Mouse (Mus musculus) gastrocnemius, postnatal 10 days (tissue): ENCODE measurements around the gene Syne1. TPM values are rescaled to one million over a fixed set of nuclear protein-coding genes. Genes with fewer than 3 reads are reported as not detected.

Experiments
- DNase-seq: peaks from one replicate; pipeline ENCODE4 v3.0.0; 2021; ENCODE audit warnings: mixed read lengths
- total RNA-seq, 2 experiments: library from RNA; stranded (reverse); gene quantifications; 2 replicates each; pipeline ENCODE4 v1.2.3; 2021

Gene Syne1
- total RNA-seq, 2 experiments from 2014 or later: 64.3 to 82.0 TPM

DNA sequence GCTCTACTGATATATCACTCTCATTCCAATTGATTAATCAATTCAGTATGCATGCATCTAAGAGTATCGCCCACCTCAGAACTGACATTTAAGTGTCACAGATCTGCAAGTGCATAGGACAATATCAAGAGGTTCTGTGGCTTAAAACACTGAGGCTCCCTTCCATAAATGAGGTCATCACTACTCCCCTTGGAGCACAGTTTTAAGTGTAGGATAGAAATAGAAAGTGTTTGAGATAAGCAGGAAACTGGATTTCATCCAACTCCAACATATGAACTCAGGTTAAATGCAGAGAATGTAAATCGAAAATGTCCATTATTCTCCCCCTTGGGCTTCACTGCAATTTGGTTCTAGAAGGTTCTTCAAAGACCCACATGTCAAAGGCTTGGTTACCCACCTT, 492.4 kb downstream of the Syne1 start:
- no peak for DNase-seq

DNA sequence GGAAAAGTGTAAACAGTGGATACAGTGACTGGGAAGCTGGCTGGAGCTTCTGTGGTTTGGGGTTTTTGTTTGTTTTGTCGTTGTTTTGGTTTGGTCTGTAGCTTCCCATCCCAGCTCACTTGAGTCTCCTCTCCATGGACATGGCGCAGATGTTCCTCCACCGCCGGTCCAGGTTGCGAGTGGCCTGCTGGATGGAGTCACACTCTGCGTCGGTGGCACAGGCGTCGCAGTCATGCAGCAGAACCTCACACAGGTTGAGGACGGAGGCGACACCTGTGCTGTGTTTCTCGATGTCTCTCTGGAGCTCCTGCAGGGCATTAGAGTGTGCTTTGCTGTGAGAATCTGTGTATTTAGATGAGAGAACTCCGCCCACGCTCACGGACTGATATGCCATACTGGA, 493.6 kb downstream of the Syne1 start:
- no peak for DNase-seq

DNA sequence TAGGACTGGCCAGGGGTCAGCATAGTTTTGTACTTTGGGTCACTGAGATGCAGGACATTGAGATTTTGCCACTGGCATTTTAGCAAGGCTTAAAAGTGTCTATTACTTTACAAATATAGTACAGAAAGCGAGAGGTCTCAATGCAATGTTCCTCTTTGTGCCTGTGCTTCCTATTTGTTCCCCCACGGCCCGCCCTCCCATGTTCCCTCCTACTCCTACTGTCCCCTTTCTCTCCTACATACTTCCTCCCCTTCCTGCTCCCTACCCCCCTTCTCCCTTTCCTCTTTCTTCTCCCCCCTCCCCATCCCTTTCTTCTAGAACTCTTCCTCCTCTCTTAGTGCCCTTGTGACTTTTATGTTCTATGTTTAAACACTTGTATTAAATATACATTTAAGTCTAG, 494.3 kb downstream of the Syne1 start:
- DNase-seq: no peak

DNA sequence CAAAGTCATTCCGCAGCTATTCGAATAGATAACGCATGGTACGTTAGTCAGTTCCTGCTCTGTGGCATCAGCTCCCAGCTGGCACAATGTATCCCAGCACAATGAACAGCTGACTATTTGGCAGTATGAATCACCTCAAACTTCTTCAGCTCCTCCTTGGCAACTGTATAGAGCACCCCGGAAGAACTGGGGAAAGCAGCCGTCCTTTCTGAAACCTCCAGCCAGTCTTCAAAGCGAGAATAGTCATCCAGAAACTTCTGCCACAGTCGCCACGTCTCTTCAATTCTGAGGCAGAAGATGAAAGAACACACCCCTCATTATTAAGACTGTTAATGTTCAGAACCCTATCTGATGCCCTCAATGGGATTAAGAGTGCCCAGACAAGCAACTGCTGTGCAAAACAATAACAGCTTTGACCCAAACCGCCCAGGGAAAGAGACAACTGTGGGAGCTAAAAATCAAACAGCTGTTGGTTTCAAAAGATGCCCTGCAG, 495.0 kb downstream of the Syne1 start:
- no peak for DNase-seq

DNA sequence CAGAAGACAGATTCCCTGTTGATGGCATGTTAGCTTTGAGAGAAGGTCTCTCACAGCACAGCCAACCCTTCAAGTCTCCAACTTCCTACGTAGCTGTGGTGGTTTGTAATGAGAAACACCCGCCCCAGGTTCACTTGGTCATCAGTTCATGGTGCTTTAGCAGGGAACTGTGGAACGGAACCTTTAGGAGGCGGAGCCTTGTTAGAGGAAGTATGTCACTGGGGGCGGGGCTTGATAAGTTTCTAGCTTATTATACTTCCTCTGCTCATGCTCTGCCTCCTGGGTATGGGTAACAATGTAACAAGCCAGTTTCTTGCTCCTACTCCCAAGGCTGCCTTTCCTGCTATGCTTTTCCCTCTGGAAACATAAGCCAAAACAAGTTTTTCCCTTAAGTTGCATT, 505.6 kb downstream of the Syne1 start:
- DNase-seq: no peak

DNA sequence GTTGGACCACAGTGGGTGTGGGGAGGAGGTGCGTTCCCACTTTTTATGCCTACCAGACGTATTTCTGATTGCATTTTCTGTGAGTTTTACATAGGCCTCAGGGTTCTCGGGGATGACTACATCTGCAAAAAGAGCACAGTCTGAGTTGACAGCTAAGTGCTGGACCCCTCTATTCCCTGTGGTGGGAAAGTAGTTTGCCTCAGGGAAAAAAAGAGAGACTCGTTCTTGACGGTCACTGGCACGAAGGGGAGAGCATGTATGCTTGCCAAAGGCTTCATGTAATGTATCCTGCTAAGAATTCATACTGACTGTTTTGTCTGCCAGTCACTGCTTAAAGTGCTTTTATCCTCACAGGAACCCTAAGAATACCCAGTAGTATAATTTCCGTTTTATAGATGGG, 506.1 kb downstream of the Syne1 start:
- no peak for DNase-seq

DNA sequence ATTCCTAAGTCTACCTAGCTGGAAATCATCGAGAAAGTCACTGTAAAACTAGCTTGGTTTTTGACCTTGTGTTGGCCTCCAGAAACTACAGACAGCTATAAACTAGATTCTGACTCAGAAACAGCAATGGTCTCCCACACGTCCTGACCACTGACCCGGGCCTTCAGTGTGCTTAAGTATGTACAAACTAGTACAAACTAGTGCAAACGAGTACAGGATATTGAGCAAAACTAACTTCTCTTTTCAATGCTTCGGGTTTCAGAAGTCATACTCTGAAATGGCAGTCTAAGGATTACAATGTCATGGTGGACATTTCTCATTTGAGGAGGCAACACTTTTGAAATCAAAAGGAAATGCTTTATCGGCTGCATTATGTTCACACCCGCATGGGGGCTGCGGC, 506.8 kb downstream of the Syne1 start:
- no peak for DNase-seq

DNA sequence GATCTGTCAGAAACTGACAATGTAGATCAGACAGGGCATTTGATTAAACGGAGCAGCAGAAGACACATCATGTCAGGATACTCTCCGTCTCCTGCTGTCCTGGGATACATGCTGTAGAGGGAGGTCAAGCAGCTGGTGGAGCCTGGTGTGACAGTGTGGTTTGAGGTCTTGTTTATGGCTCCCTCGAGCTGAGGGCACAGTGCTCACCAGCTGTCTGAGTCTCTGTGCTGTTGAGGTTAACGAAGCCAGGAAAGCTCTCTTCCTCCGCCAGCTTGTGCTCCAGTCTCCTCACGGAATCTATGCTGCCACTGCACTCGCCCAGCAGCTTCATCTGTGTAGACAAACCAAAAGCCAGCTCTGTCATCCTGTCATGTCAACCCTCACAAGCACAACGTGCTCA, 510.0 kb downstream of the Syne1 start:
- no peak for DNase-seq

DNA sequence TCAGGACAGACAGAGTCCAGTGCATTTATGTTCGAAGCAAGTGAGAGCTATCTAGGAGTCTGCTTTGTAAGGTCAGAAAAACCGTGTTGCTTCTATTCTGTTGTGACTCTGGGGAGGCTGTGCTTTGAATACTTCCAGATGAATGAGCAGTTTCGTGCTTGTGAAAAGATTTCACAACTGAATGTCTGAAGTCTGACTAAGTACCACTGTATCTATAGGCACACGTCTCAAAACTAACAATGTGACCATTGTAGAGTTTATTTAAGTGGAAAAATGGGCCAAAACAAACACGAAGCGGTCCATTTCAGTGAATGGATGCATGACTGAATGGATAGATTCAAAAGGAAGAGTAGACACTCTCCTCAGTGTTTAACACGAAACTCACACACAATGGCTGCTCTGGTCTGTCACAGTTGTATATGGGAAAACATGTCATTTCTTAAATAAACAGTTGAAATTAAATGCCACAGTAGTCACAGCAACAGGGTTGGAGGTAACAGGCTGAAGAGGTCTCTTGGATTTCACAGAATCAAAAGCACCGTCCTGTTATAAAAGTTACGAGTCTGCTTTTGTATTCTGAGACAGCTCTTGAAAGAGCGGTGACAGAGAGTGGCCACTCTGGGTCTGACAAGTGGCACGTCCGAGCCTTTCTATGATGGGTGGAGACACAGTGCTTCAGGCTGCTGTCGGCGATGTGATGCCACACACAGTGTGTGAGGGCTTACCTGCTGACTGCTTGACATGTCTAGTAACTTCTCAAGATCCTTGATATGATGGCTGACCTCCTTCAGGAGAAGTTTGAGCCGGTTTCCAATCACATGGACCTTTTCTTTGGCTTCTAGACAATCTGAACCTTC, 518.9 kb downstream of the Syne1 start:
- DNase-seq: no peak

DNA sequence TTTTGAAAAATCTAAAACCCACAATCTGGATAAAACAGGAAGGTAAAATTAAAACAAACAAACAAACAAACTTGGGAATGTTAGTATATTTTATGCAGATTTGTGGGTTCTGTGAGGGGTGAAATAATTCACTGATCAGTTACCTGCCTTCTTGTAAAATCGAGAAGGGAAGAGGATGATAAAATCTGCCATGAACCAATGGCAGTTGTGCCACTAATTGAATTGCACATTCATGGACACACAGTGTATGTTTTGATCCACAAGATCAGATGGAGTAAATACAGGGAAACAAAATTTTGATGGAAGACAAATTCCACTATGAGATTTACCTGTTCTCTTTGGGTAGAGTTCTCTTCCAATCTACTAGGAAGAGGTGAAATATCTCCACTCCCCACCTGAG, 521.4 kb downstream of the Syne1 start:
- no peak for DNase-seq

DNA sequence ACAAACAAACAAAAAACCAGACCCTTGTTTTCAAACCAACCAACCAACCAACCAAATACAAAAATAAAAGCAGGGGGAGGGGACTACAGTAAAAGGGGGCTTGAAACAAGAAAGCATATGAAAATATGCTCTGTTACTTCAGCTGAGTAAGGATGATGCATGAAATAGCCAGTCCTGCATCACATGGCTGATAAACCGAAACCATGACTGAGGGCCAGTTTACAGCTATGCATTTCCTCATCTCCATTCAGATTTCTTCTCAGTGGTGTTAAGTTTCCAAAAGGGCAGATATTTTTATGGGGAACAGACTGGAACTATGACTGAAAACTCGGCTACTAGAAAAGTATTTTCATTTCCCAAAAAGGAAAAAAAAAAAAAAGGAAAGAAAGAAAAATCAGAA, 522.1 kb downstream of the Syne1 start:
- DNase-seq: no peak

DNA sequence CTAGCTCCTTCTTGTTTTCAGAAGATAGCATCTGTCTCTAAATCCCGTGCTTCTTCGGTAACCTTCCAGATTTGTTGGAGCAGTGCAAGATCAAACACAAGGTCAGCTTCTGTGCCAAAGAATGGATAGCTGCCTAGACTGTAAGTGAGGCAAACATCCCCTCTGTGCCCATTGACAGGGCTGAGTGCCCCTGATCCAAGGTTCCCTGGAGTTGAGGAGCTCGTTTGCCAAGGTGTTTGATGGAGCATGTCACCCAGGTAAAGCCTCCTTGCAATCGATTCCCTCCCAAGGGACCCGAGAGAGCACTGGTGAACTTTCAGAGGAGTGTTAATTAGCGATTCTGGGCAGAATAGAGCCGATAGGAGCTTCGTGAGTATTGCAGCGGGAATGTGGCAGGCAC, 523.0 kb downstream of the Syne1 start:
- no peak for DNase-seq

DNA sequence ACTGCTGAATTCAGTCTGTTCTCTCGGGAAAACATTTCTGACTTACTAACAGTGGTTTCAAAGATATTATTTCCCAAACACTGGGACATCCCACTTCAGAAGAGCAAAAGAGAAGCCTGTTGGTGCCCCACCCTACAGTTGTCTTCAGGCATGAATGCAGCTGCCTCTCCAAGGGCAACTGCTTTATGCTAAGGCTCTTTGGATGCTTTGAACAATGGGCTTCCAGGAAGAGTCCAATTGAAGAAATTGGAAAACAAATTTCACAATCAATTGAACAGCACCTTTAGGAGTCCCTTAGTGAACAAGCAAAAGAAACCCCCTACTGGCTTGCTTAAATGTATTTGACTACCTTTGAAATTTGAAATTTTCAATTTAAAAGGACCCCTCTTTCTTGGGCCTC, 524.1 kb downstream of the Syne1 start:
- no peak for DNase-seq

DNA sequence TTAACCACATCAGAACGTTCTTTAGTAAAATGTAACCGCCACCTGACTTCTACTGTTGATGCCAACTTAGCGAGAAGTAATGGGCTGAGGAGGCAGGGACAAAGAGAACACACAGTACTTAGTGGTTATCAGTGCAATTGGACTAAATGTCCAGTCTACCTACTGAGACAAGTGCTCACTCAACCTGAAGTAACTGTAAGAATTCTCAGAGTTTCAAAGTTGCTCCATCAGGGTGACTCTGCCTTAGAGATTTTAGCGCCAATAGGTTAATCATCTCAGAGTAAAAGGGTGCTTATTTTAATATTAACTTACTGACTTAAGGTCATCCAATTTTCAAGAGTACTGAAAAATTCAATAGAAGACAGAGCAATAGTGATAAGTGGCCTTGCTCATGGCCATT, 525.4 kb downstream of the Syne1 start:
- no peak for DNase-seq

DNA sequence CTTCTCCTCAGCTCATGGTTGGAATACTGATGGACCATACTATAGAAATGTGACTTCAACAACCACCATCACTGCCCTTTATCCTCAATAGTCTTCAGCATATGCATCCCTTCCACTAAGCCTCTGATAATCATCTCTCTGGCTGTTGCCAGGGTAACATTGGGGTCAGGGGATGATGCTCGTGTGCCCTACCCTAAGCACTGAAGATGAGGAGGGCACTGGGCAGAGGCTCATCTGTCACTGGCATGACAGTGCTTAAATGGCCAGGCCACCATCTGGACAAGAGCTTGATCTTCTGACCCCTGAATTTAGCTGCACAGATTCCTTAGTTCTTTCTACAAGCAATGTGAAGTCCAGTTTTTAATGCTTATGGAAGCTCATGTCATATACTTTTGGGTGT, 534.1 kb downstream of the Syne1 start:
- no peak for DNase-seq

DNA sequence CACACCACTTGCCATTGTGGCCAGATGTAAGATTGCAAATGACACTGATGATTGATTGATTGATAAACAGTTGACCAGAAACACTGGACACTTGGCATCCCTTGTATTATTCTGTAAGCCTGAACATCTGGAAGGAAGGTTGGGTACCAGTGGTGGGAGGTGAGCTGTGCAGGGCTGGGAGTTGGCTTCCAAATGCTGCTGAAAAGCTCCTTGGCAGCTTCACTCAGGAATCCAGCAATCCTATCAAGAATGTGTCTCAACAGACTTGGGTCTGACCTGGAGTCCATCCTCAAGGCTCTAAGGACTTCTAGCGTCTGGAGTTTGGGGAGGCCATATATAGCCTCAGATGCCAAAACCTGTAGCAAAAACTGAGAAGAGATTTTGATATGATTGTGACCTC, 536.3 kb downstream of the Syne1 start:
- DNase-seq: no peak

DNA sequence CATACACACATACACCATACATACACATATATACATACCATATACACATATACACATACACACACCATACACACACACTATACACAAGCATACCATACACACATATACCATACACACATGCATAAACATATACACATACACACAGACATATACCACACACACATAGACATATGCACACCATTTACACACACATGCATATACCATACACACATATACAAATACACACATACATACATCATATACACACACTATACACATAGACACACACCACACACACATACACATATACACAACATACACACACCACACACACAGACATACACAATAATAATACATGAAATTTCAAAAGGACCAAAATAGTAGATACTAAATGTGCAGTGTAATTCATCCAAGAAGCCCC, 539.3 kb downstream of the Syne1 start:
- no peak for DNase-seq

DNA sequence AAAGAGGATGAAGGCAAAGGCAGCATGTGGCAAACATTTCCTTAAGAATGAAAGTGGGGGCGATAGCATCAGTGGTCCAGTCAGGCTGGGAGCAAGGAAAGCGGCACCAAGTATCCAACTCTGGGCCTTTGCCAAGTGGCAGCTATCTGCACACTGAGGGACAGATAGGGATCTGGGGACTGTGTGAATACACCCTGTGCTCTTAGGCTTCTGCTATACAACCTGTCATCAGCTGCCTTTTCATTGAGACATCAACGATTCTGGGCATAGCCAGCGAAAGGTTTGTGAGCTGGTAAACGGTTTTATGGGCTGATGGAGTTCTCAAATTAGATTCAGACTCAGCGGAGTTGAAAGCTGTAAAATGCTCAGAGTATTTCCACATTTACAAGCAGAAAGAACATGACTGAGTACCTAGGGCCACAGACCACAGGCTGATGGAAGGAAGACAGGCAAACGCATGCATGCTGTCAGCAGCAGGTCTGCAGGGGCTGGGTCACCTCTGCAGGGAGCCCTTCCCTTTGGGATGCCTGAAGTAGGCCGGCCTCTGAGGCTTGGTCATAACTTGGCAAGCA, 542.4 kb downstream of the Syne1 start:
- DNase-seq: no peak

DNA sequence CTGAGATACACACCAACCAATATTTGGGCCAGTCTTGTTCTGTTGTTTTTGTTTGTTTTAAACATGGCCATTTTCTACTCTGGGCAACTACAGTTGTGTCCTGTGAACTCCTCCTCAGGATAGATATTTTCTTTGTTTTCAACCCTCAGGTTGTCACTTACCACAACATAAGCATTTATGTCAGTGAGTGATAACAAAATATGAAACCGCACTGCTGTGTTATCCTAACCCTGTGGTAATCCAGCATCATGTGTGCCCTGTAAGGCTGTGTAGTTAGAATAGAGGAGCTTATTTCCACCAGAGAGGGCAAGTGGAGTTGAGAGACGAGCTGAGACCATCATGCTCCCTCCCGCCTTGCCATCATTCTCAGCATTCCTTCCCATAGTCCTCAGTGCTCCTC, 554.7 kb downstream of the Syne1 start:
- DNase-seq: no peak

DNA sequence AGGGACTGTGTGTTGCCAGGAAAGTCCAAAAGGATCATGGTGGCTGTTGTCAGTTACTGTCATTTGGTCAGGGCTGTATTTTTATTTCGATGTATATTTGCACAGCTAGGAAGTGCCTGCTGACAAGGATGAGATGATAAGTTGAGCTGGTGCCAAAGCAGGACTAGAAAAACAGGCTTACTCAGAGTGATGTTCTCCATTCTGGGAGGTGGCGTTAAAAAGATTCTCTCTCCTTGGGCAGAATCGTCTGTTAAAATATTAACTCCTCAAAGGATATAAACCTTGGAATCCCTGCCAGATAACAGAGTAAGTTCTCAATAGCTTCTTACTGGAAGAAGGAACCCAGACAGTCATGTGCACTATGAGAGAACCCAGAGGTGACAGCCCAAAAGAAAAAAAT, 557.5 kb downstream of the Syne1 start:
- DNase-seq: no peak

DNA sequence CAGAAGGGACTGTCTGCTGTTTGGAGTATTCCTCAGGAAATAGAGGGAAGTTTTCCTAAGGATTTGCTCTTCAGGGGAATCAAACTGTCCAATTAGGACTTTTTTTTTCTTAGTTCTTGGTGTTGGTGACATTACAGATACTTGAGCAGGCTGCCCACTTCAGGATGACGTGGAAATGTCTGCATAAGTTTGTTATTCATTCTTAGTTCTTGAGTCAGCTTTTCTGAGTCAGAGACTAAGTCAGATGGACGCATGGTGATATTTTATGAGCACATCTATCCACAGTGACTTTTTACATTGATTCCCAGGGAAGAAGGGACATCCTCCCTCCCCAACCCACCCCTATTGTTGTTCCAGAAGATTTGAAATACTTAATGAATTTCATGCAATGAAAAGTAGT, 567.4 kb downstream of the Syne1 start:
- no peak for DNase-seq

DNA sequence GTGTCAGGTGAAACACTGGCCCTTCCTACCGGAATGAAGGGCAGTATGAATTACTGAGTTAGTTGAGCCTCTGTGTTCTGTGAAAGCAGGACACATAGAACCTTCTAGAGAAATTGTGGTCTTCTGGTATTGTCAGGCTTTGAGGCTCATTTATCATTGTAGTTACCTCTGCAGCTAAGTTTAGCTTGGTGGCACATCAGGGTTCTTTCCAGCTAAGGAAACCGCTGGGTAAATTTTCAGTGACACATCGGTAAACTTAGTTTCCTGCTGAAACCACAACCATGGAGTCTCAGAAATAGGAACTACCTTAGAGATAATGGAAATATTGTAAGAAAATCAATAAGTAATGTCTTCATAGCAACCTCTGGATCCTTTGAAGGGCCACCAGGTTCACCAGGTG, 573.9 kb downstream of the Syne1 start:
- DNase-seq: no peak

DNA sequence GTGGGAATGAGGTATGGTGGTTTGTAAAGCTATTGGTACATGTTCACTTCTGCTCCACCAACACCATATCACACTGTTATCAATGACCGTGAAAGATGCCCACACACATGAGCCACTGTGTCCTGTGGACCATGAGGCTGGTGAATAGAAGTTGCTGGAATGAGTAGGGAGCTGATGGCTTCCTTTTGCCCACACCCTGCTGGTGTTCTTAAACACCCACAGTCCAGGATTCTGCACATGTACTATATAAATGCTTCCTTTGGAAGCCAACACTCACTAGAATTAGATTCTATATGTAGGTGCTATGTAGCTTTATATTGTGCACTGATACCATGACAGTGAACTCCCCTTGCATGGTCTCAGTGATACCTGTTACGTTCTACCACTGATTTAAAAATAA, 574.7 kb downstream of the Syne1 start:
- DNase-seq: no peak

DNA sequence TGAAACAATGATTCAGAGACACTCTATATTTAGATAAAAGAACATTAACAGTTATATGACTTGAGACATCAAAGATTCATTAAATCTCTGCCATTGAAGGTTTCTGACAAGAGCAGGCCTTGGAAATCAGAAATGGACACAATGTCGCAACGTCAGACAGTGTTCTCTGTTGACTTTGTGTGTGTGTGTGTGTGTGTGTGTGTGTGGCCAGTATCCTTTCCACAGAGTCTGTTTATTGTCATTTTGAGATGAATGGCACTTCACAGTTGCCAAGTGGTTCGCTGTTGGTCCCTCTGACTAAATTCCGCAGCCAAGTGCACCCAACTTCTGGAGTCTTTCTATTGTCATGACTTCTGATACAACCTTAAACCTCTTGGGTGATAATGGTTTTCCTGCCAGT, 577.0 kb downstream of the Syne1 start:
- no peak for DNase-seq
